Mouse (Mus musculus): Measurements from ENCODE around the gene Mybphl. TPM values are rescaled to one million over a fixed set of nuclear protein-coding genes. Genes with fewer than 3 reads are reported as not detected.

Gene Mybphl
- polyA plus RNA-seq, 1 experiment from 2014 or later, result not detected

DNA sequence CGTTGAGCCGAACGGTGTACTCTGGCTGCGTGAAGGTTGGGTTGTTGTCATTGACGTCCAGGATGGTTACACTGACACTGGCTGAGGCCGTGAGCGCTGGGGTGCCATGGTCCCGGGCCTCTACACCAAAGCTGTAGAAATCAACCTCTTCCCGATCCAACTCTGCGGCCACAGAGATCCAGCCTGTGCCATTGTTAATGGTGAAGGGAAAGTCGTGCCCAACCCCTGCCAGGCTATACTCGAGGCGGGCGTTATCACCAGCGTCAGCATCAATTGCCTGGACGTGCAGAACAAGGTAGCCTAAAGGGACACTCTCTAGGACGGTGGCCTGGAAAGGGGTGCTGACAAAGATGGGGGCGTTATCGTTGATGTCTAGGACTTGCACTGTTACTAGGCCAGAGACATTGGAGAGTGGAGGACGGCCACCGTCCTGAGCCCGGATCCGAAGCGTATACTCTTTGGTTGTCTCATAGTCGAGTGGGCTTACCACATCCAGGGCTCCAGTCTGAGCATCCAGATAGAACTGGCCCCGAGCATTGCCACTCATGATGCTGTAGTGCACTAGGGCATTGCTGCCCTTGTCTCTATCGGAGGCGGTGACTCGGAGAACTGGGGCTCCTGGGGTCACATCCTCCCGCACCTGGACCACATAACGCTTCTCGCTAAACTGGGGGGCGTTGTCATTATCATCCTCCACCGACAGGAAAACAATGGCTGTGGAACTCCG is 49.1 kb downstream of the Mybphl start:
- Histone ChIP-seq H3K27ac (replicated peaks) (no peak overlapping the region), H3K4me2 (replicated peaks) (peak overlapping the region; percentile 77; the same call in 1 of the 2 replicates), H3K4me1 (peaks cover 56% of the 10 kb centered on the region), H3K27me3 (no peaks in the 10 kb centered on the region), H3K4me3 (no peak overlapping the region), H3K9me3 (no peaks in the 10 kb centered on the region), H3K9ac (replicated peaks) (no peak overlapping the region), H3K36me3 (peaks cover 25% of the 10 kb centered on the region)
- 98% methylated on average over 35 of the region's 35 CpGs for WGBS
- ATAC-seq (replicated peaks), result no peak

DNA sequence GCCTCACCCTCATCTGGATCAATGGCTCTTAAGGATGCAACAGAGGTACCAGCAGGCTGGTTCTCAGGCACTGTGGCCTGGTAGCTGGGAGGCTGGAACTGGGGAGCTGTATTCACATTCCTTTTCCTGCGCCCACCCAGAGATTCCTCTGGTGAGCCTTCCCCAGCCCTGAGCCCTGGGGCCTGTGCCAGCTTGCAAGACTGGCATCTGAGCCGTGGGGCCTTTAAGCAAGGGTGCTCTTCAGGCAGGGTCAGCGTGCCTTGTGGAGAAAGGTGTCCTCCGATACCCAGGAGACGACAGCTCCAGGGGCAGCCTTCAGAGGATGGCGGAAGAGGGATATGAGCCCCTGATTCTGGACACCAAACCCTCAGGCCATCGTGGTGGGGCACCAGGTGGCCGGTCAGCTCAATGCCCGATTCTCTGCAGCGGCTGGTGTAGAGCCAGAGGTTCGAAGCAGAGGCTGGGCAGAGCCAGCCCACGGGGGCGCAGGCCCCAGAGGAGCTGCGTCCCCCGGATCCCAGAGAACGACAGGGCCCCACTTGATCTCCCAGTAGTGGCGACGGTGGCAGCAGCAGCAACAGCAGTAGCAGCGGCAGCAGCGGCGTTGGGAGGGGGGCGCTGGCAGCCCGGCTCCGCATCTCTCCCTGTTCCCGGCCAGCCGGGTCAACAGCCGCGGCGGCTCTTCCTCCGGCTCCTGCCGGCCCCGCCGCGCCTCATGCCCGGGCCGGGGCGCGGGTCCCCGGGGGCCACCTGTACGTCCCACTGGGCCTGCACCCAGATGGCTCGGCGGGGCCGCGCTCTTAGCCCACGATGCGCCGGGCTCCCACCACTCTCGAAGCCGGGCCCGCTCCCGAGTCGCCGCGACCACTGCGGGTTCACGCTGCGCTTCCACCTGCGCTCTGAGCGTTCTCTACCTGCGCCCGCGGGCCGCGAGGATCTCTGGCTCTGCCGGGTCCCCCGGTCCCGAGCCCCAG is 50.4 kb downstream of the Mybphl start, which contains the start of gene Celsr2:
Gene Celsr2, minus strand, starts transcription at position 696 of the 974 bp plus-strand sequence.
- ATAC-seq (replicated peaks), result peak; percentile 23
- 3% methylated on average over 66 of the region's 67 CpGs for WGBS
- peaks cover 25% of the 10 kb centered on the region for H3K36me3 ChIP-seq
- no peaks in the 10 kb centered on the region for H3K27me3 ChIP-seq
- no peaks in the 10 kb centered on the region for H3K9me3 ChIP-seq
- peak within 1 kb of the TSS; percentile 77 for H3K4me2 ChIP-seq (replicated peaks)
- H3K27ac ChIP-seq (replicated peaks), result peak within 1 kb of the TSS; percentile 93
- H3K9ac ChIP-seq (replicated peaks), result peak within 1 kb of the TSS; percentile 94
- peak within 1 kb of the TSS; percentile 92 for H3K4me3 ChIP-seq
- H3K4me1 ChIP-seq, result peaks cover 43% of the 10 kb centered on the region

DNA sequence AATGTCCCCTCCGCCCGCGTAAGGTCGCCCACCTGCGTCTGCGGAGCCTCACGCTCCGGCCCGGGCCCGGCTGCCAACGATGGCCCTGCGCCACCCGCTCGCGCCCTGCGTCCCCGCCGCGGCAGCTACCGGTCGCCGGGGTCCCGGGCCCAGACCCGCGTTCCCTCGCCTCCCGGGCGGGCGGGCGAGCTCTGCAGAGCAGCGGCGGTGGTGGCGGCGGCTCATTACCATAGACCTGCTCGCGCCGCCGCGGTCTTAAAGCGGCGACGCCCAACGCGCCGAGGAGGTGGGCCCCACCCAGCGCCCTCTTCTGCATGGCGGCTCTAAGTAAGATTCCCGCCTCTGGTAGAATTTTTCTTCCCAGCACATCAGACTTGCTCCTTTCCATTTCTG is 51.1 kb downstream of the Mybphl start:
- Histone ChIP-seq H3K9me3 (no peaks in the 10 kb centered on the region), H3K9ac (replicated peaks) (peak overlapping the region; percentile 94), H3K4me3 (peak overlapping the region; percentile 92), H3K27me3 (no peaks in the 10 kb centered on the region), H3K36me3 (peaks cover 25% of the 10 kb centered on the region), H3K4me1 (peaks cover 36% of the 10 kb centered on the region), H3K27ac (replicated peaks) (peak overlapping the region; percentile 93), H3K4me2 (replicated peaks) (peak overlapping the region; percentile 77)
- WGBS, result under 1% methylated on average over 47 of the region's 48 CpGs
- ATAC-seq (replicated peaks), result peak; percentile 89

DNA sequence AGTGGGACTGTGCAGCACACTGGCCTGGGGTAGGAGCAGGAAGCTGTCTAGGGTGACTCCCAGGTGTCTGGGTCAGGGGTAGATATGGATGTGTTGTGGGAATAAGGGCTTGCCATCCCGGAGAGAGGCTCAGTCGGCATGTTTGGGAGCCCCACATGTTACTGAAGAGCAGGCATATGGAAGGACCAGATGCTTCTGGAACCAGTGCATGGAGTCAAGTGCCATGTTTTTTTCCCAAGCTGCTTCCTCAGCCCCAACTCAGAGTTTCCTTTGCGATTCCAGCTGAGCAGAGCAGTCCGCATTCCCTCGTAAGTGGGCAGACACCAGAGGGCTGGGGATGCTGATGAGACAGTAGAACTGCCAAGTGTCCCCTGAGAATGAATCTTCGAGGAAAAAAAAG is 58.3 kb downstream of the Mybphl start:
- Histone ChIP-seq H3K4me1 (peaks cover 32% of the 10 kb centered on the region), H3K9ac (replicated peaks) (no peak overlapping the region), H3K4me2 (replicated peaks) (peak overlapping the region; percentile 48), H3K27ac (replicated peaks) (peak overlapping the region; percentile 80), H3K4me3 (no peak overlapping the region), H3K27me3 (no peaks in the 10 kb centered on the region), H3K36me3 (peaks cover 26% of the 10 kb centered on the region), H3K9me3 (no peaks in the 10 kb centered on the region)
- 30% methylated on average over 6 of the region's 6 CpGs for WGBS
- ATAC-seq (replicated peaks), result peak; percentile 23

DNA sequence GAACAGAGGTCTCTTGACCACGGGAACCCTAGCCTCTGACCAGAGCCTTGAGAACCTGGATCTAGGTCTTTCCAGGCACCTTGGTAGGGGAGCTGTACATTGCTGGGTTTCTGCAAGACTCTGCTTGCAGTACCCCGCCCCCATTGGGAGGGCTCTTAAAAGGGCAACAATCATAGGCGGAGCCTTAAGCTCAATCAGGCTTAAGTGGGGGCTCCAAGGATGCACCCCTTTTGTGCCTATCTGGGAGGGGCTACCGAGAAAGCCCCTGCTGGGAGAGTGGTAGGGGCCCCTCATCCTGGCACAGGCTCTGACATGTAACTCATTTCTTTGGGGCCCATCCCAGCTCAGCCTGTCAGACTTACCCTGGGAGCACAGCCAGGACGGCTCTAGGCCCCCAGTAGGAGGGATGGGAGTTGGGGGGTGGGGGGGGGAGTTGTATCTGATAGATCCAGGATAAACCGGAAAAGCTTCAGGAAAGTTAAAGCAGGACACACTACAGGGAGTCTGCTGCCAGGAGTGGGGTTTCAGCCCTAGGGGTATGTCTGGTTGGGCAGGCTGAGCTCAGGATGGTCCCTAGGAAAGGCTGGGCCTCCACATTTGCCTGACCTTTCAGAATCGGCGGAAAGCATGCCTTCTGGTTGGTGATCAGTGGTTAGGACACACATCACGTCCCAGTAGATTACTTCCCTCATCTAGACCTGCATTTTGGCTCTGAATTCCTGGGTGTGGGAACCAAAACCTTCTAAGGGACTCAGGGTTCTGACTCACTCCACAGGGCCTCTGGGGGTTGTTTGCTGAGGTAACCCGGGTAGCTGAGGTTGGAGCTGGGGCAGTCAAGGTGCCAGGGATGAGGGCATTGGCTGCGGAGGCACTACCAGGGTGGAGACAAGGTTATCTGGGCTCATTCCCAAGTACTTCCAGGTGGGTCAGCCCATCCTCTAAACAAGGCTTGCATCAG is 59.4 kb downstream of the Mybphl start:
- peak; percentile 83 for ATAC-seq (replicated peaks)
- peaks cover 32% of the 10 kb centered on the region for H3K4me1 ChIP-seq
- H3K9ac ChIP-seq (replicated peaks), result peak overlapping the region; percentile 41
- H3K4me3 ChIP-seq, result peak overlapping the region; percentile 31
- H3K27me3 ChIP-seq, result no peaks in the 10 kb centered on the region
- peak overlapping the region; percentile 80 for H3K27ac ChIP-seq (replicated peaks)
- WGBS, result 17% methylated on average over 11 of the region's 11 CpGs
- H3K9me3 ChIP-seq, result no peaks in the 10 kb centered on the region
- peak overlapping the region; percentile 48 for H3K4me2 ChIP-seq (replicated peaks)
- peaks cover 37% of the 10 kb centered on the region for H3K36me3 ChIP-seq

DNA sequence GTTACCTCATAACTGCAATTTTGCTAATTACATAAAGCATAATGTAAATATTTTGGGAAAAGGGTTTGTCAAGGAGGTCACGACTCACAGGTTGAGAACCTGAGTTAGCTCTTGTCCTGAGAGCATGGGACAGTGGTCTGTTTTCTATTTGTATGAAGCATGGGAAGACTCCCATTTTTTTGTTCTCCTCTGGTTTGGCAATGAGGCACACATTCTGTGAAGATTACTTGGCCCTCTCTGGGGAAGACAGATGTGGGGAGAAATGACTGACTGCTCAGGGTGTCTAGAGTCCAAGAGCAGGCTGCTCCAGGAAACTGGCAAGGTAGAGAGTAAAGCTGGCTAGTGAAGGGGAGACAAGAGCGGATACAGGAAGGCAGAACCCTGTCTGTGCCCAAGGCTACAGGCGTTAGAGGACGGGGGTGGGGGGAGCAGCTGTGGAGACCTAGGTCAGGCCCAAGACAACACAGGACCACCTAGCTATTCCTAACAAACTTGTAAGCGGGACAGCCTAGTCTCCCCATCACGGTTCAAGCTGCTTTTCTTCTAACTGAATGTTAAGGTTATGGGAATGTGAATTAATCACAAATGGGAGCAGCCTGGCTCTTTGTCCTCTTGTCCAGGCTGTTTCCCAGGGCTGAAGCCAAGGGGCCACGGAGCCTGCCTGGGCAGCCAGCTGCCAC is 60.4 kb downstream of the Mybphl start:
- H3K4me1 ChIP-seq, result peaks cover 32% of the 10 kb centered on the region

DNA sequence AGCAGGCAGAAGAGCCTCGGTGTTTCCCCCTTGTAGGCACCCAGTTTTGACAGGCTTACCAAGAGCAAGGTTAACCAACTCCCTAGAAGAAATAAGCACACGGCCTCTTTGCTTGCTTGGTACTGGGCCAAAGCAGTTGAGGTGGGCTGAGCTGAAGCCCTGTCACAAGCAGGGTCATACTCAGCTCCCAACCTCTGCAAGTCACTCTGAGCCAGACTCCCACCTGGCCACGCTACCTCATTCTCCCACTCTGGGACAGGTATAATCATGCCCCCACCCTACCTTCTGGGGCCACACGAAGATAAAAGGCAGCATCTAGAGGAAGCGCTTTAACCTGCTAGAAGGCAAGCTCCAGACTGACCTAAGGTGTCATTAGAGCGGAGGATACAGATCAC is 60.9 kb downstream of the Mybphl start:
- ATAC-seq (replicated peaks), result 0 out of 2 replicates have a peak, but pooled peaks have one; percentile 3
- Histone ChIP-seq H3K4me2 (replicated peaks) (no peak overlapping the region), H3K4me1 (peaks cover 32% of the 10 kb centered on the region), H3K4me3 (no peak overlapping the region), H3K36me3 (peaks cover 48% of the 10 kb centered on the region), H3K9me3 (no peaks in the 10 kb centered on the region), H3K27ac (replicated peaks) (peak overlapping the region; percentile 80), H3K9ac (replicated peaks) (no peak overlapping the region; the same call in 1 of the 2 replicates), H3K27me3 (no peaks in the 10 kb centered on the region)
- 70% methylated on average over 6 of the region's 6 CpGs for WGBS

More for the DNA sequence above, 60.4 kb downstream of the Mybphl start:
- Histone ChIP-seq H3K27ac (replicated peaks) (peak overlapping the region; percentile 80), H3K9me3 (no peaks in the 10 kb centered on the region), H3K9ac (replicated peaks) (no peak overlapping the region; the same call in 1 of the 2 replicates), H3K27me3 (no peaks in the 10 kb centered on the region), H3K4me2 (replicated peaks) (no peak overlapping the region), H3K36me3 (peaks cover 46% of the 10 kb centered on the region), H3K4me3 (no peak overlapping the region)
- ATAC-seq (replicated peaks), result no peak
- WGBS, result 49% methylated on average over 7 of the region's 7 CpGs

Other genes with a start within 250 kb of the Mybphl start
- gene Gnai3, start 218.8 kb upstream of the Mybphl start, polyA plus RNA-seq (2015; fragmentation: Nextera tagmentation; extraction: Ambion mirVana), result 165 and 168 TPM in 2 replicates
- 1.9 and 2.2 TPM in 2 replicates for gene Gpr61, start 210.0 kb upstream of the Mybphl start, polyA plus RNA-seq (2015; fragmentation: Nextera tagmentation; extraction: Ambion mirVana)
- gene Amigo1, start 178.6 kb upstream of the Mybphl start, polyA plus RNA-seq (2015; fragmentation: Nextera tagmentation; extraction: Ambion mirVana), result 9.9 and 11.7 TPM in 2 replicates
- 4.4 and 4.5 TPM in 2 replicates for gene Cyb561d1, start 163.7 kb upstream of the Mybphl start, polyA plus RNA-seq (2015; fragmentation: Nextera tagmentation; extraction: Ambion mirVana)
- gene Atxn7l2, start 154.0 kb upstream of the Mybphl start, polyA plus RNA-seq (2015; fragmentation: Nextera tagmentation; extraction: Ambion mirVana), result 32.5 and 33.6 TPM in 2 replicates
- gene Sypl2, start 138.3 kb upstream of the Mybphl start, polyA plus RNA-seq (2015; fragmentation: Nextera tagmentation; extraction: Ambion mirVana), result 2.3 and 2.7 TPM in 2 replicates
- gene Psma5, start 108.0 kb upstream of the Mybphl start, polyA plus RNA-seq (2015; fragmentation: Nextera tagmentation; extraction: Ambion mirVana), result 260 and 271 TPM in 2 replicates
- gene Sort1, start 80.8 kb upstream of the Mybphl start, polyA plus RNA-seq (2015; fragmentation: Nextera tagmentation; extraction: Ambion mirVana), result 25.7 and 26.0 TPM in 2 replicates
- 35.6 and 41.5 TPM in 2 replicates for gene Psrc1, start 18.9 kb downstream of the Mybphl start, polyA plus RNA-seq (2015; fragmentation: Nextera tagmentation; extraction: Ambion mirVana)
- 49.1 and 52.8 TPM in 2 replicates for gene Celsr2, start 50.6 kb downstream of the Mybphl start, polyA plus RNA-seq (2015; fragmentation: Nextera tagmentation; extraction: Ambion mirVana)
- 221 and 222 TPM in 2 replicates for gene Sars, start 80.3 kb downstream of the Mybphl start, polyA plus RNA-seq (2015; fragmentation: Nextera tagmentation; extraction: Ambion mirVana)
- 1.8 and 2.4 TPM in 2 replicates for gene 1700013F07Rik, start 169.2 kb downstream of the Mybphl start, polyA plus RNA-seq (2015; fragmentation: Nextera tagmentation; extraction: Ambion mirVana)
- 9.4 and 12.9 TPM in 2 replicates for gene 5330417C22Rik, start 171.6 kb downstream of the Mybphl start, polyA plus RNA-seq (2015; fragmentation: Nextera tagmentation; extraction: Ambion mirVana)
- gene Tmem167b, start 197.6 kb downstream of the Mybphl start, polyA plus RNA-seq (2015; fragmentation: Nextera tagmentation; extraction: Ambion mirVana), result 64.7 and 68.7 TPM in 2 replicates
- 46.9 and 54.4 TPM in 2 replicates for gene Taf13, start 206.8 kb downstream of the Mybphl start, polyA plus RNA-seq (2015; fragmentation: Nextera tagmentation; extraction: Ambion mirVana)
- gene Wdr47, start 226.4 kb downstream of the Mybphl start, polyA plus RNA-seq (2015; fragmentation: Nextera tagmentation; extraction: Ambion mirVana), result 114 and 115 TPM in 2 replicates